Mouse (Mus musculus): ENCODE results near the gene Grcc10.

Grcc10 gene

GRCm38 (mm10) chr6:124740888-124741761 lies at the start of gene Grcc10:
Gene Grcc10, minus strand, starts transcription at chr6:124741374.
- peak; percentile 91 for DNase-seq

- no peak for DNase-seq
These were observed 48.9 kb upstream of the Grcc10 start for GRCm38 (mm10) chr6:124790121-124790520.

GRCm38 (mm10) chr6:124789519-124789918 lies 48.3 kb upstream of the Grcc10 start:
- no peak for DNase-seq

GRCm38 (mm10) chr6:124787722-124788121 lies 46.5 kb upstream of the Grcc10 start:
- DNase-seq = no peak

- DNase-seq = no peak
These were observed 45.7 kb upstream of the Grcc10 start for GRCm38 (mm10) chr6:124786756-124787420.

- DNase-seq = peak; percentile 68
These were observed 41.3 kb upstream of the Grcc10 start for GRCm38 (mm10) chr6:124782436-124782835.

GRCm38 (mm10) chr6:124780917-124781316 lies 39.7 kb upstream of the Grcc10 start:
- DNase-seq = no peak

GRCm38 (mm10) chr6:124779984-124780416 lies 38.8 kb upstream of the Grcc10 start:
- DNase-seq = no peak

- DNase-seq = peak; percentile 79
These were observed 38.2 kb upstream of the Grcc10 start, which contains the start of gene Lrrc23 for GRCm38 (mm10) chr6:124779222-124779983. Gene Lrrc23, minus strand, starts transcription at chr6:124779727.

- no peak for DNase-seq
These were observed 29.3 kb upstream of the Grcc10 start for GRCm38 (mm10) chr6:124770511-124770910.

- no peak for DNase-seq
These were observed 28.8 kb upstream of the Grcc10 start for GRCm38 (mm10) chr6:124770013-124770412.

GRCm38 (mm10) chr6:124769101-124769765 lies 28.1 kb upstream of the Grcc10 start, which contains the start of gene Eno2:
Gene Eno2, minus strand, starts transcription at chr6:124769673.
- DNase-seq = peak; percentile 66

GRCm38 (mm10) chr6:124768704-124769044 lies 27.5 kb upstream of the Grcc10 start:
- no peak for DNase-seq

GRCm38 (mm10) chr6:124767920-124768703 lies 26.9 kb upstream of the Grcc10 start:
- no peak for DNase-seq

- DNase-seq = no peak
These were observed 26.4 kb upstream of the Grcc10 start for GRCm38 (mm10) chr6:124767536-124767919.

- no peak for DNase-seq
These were observed 24.8 kb upstream of the Grcc10 start for GRCm38 (mm10) chr6:124765951-124766350.

- peak; percentile 87 for DNase-seq
These were observed 18.1 kb upstream of the Grcc10 start for GRCm38 (mm10) chr6:124759259-124759658.

GRCm38 (mm10) chr6:124758849-124759232 lies 17.7 kb upstream of the Grcc10 start:
- no peak for DNase-seq

GRCm38 (mm10) chr6:124757909-124758848 lies 17.0 kb upstream of the Grcc10 start:
- DNase-seq = no peak

- no peak for DNase-seq
These were observed 16.2 kb upstream of the Grcc10 start for GRCm38 (mm10) chr6:124757351-124757880.

Measured in thymus, postnatal 25 days (tissue).